Mouse (Mus musculus) splenic B cell, adult 2 months (primary cell): ENCODE results near the gene Hfe2.

ENCODE experiments used
- DNase-seq: peaks from one replicate; pipeline ENCODE4 v3.0.0-alpha.2; 2011; ENCODE audit warnings: low read depth, low spot score
- H3K27me3 ChIP-seq: 2 replicates; pipeline ENCODE4 v1.6.1; 2012; ENCODE audit warnings: mild to moderate bottlenecking, low read length, moderate library complexity, mixed read lengths; ENCODE audit not compliant: control insufficient read depth, poor library complexity, insufficient read depth, severe bottlenecking
- H3K36me3 ChIP-seq: 2 replicates; pipeline ENCODE4 v1.6.1; 2012; ENCODE audit warnings: mild to moderate bottlenecking, low read length, moderate library complexity, mixed read lengths; ENCODE audit not compliant: control insufficient read depth, poor library complexity, insufficient read depth, severe bottlenecking

The Hfe2 gene

GRCm38 (mm10) chr3:96532050-96532449 is 7.1 kb downstream of the Hfe2 start:
- no peak for DNase-seq
- Histone ChIP-seq H3K36me3 (no peaks in the 10 kb centered on the region), H3K27me3 (peaks cover 3% of the 10 kb centered on the region)

GRCm38 (mm10) chr3:96534300-96534699 is 9.3 kb downstream of the Hfe2 start:
- Histone ChIP-seq H3K36me3 (no peaks in the 10 kb centered on the region), H3K27me3 (peaks cover under 1% of the 10 kb centered on the region; the same call in 1 of the 2 replicates)
- DNase-seq = no peak

GRCm38 (mm10) chr3:96539316-96539715 is 14.3 kb downstream of the Hfe2 start:
- H3K27me3 ChIP-seq = no peaks in the 10 kb centered on the region; the same call in 1 of the 2 replicates
- no peaks in the 10 kb centered on the region for H3K36me3 ChIP-seq
- DNase-seq = no peak

- no peaks in the 10 kb centered on the region for H3K36me3 ChIP-seq
- no peak for DNase-seq
- no peaks in the 10 kb centered on the region; the same call in 1 of the 2 replicates for H3K27me3 ChIP-seq
Observed at GRCm38 (mm10) chr3:96540740-96541139, 15.8 kb downstream of the Hfe2 start.

DNA sequence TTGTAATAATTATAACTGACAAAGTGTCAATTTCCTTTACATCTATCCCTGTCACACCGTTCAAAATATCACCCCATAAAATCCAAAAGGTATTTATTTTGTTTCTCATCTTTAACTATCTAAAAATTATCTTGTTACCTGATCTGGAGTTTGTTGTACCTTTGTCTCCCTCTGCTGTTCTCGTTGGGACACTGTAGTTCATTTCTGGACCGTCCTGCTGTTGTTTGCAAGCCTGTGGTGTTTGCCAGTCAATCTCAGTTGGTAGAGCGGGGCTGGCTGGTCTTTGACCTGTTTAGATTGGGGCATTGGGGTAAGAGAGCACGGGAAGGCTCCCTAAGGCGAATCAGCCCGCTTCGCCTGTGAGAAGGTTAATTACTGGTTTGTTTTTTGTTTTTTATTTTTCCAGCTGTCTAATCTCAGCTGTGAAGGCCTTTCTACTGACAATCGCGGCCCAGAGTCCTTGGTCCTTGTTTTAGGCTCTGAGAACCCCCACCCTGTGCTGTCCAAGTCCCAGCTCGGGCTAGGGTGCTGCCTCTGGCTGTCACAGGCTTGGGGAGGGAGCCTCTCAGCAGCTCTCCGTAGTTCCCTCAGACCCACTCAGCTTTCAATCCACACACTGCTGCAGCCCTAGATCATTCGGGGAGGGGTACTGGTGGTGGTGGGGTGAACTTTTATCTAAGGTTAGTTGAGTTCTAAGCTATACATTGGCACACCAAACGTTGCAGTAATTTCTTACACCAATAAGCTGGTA is 16.5 kb downstream of the Hfe2 start:
- DNase-seq = peak; percentile 57
- H3K27me3 ChIP-seq = no peaks in the 10 kb centered on the region; the same call in 1 of the 2 replicates
- no peaks in the 10 kb centered on the region for H3K36me3 ChIP-seq

DNA sequence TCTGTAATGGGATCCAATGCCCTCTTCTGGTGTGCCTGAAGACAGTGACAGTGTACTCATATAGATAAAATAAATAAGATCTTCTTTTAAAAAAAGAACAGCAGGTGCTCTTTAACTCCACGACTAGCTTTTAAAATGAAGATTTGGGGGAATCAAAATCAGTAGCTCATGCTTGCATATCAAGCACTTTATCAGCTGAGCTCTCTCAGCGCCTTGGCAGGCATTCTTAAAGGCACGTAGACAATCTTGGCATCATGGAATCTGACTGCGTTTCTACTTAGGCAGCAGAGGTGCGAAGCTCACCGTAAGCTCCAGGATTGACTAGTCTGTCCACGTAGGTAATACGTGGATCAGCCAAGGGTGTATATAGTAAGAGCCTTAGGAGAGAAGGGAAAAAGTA is 17.6 kb downstream of the Hfe2 start:
- DNase-seq = no peak
- Histone ChIP-seq H3K36me3 (no peaks in the 10 kb centered on the region), H3K27me3 (no peaks in the 10 kb centered on the region; the same call in 1 of the 2 replicates)

DNA sequence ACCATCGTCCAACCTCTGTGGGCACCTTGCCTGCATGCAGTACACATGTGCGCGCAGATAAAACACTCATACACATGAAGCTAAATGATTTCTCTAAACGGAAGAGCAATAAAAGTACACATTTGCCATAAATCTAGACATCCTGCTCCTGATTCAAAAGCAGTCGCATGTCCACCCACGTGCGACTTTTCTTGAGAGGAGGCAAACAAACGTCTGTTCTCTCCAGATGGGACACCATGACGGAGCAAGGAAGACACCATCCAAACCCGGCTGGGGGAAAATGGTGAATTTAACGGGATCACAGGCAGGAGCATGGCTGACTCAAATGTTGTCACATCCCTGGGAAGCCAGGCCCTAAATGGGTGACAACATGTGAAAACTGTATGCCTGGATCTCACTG is 18.4 kb downstream of the Hfe2 start:
- no peak for DNase-seq
- no peaks in the 10 kb centered on the region; the same call in 1 of the 2 replicates for H3K27me3 ChIP-seq

GRCm38 (mm10) chr3:96545565-96545964 is 20.6 kb downstream of the Hfe2 start:
- Histone ChIP-seq H3K27me3 (no peaks in the 10 kb centered on the region; the same call in 1 of the 2 replicates), H3K36me3 (no peaks in the 10 kb centered on the region)
- DNase-seq = peak; percentile 43

More for the DNA sequence above, 18.4 kb downstream of the Hfe2 start:
- H3K36me3 ChIP-seq = no peaks in the 10 kb centered on the region

DNA sequence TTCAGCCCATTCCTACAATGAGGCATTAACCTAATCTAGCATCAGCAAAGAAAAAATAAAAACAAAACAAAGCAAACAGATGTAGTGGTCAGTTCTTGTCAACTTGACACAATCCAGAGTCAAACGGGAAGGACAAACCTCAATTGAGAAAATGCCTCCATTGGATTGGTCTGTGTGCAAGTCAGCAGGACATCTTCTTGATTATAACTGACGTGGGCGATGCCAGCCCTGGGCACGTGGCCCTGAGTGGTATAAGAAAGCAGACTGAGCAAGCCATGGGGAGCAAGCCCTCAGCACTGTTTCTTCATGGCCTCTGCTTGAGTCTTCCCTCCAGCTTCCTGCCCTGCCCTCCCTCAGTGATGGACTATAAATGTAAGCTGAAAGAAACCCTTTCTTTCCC is 21.9 kb downstream of the Hfe2 start:
- Histone ChIP-seq H3K27me3 (no peaks in the 10 kb centered on the region; the same call in 1 of the 2 replicates), H3K36me3 (no peaks in the 10 kb centered on the region)
- DNase-seq = no peak

DNA sequence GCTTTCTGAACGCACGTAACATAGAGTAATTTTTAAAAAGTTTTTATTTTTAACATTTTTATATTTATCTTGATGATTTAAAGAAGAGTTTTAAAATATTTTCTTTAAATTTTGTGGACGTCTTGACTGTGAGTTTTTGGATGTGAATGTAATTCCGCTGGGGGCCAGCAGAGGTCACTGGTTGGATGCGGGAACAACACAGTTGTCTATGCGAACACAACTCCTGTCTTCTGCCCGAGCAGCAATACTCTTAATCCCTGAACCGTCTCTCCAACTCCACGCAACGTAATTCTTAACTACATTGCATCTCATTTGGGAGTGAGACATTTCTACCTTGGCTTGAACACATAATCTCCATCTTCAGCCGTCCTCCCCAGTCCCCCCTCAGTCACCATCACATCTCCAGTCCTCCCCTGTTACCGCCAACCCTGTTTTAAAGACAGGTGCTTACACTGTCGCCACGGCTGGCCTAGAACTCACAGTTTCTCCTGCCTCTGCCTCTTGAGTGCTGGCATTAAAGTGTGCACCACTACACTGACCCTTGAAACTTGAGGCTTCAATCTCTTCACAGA is 22.5 kb downstream of the Hfe2 start:
- H3K27me3 ChIP-seq = no peaks in the 10 kb centered on the region; the same call in 1 of the 2 replicates
- peak; percentile 85 for DNase-seq
- H3K36me3 ChIP-seq = no peaks in the 10 kb centered on the region

DNA sequence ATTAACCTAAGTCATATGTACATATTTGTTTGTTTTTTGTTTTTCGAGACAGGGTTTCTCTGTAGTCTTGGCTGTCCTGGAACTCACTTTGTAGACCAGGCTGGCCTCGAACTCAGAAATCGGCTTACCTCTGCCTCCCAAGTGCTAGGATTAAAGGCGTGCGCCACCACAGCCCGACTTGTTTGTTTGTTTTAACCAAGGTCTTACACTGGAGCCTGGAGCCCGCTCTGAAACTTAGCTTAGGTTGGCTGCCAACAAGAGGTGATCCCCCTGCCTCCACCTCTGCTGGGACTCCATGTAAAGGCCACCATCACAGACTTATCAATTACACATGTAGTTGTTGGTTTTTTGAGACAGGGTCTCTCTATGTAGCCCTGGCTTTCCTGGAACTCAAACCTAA is 23.9 kb downstream of the Hfe2 start:
- DNase-seq = no peak

GRCm38 (mm10) chr3:96549346-96549745 is 24.4 kb downstream of the Hfe2 start:
- no peaks in the 10 kb centered on the region for H3K27me3 ChIP-seq
- DNase-seq = peak; percentile 41
- no peaks in the 10 kb centered on the region for H3K36me3 ChIP-seq

More for the DNA sequence above, 23.9 kb downstream of the Hfe2 start:
- Histone ChIP-seq H3K36me3 (no peaks in the 10 kb centered on the region), H3K27me3 (no peaks in the 10 kb centered on the region; the same call in 1 of the 2 replicates)

GRCm38 (mm10) chr3:96551203-96551602 is 26.2 kb downstream of the Hfe2 start:
- Histone ChIP-seq H3K36me3 (no peaks in the 10 kb centered on the region), H3K27me3 (no peaks in the 10 kb centered on the region)
- peak; percentile 79 for DNase-seq

GRCm38 (mm10) chr3:96551890-96552289 is 26.9 kb downstream of the Hfe2 start:
- Histone ChIP-seq H3K27me3 (no peaks in the 10 kb centered on the region), H3K36me3 (no peaks in the 10 kb centered on the region)
- no peak for DNase-seq

- no peak for DNase-seq
- Histone ChIP-seq H3K36me3 (peaks cover under 1% of the 10 kb centered on the region; the same call in 1 of the 2 replicates), H3K27me3 (no peaks in the 10 kb centered on the region)
Observed at GRCm38 (mm10) chr3:96553601-96554000, 28.6 kb downstream of the Hfe2 start.
